Mouse (Mus musculus): ENCODE results near the gene Igsf9b. TPM values are rescaled to one million over a fixed set of nuclear protein-coding genes. Genes with fewer than 3 reads are reported as not detected.

The Igsf9b gene
- 2.5 TPM for polyA plus RNA-seq (2014; fragmentation: Illumina TruSeq; extraction: RNeasy Lipid Tissue Mini Kit (QIAGEN cat#74804); ENCODE audit: low read depth, low replicate concordance)

GRCm38 (mm10) chr9:27298411-27299285, at the start of gene Igsf9b:
TSS of gene Igsf9b (plus strand) at chr9:27299204.

DNA sequence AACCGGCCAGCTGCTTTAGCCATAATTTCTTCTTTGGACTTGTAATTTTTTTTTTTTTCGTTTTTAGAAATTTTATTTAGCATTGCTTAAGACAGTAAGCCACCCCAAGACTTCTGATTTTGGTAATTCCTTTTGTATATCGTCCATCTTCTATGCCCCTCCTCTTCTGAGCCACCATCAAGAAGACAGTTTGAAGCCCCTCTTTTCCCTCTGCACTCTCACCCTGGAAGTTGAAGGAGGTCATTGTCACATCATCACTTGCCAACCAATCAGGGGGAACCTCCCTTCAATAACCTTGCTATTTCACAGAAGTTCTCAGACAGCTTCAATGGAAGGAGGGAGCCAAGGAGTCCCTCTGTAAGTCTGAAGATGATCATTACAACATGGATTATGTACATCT, 97.5 kb downstream of the Igsf9b start, which contains the start of gene Spata19:
TSS of gene Spata19 (plus strand) at position 301 of the 400 bp plus-strand sequence.

Other genes with a start within 250 kb of the Igsf9b start
- gene Jam3, start 143.8 kb upstream of the Igsf9b start, polyA plus RNA-seq (2014; fragmentation: Illumina TruSeq; extraction: RNeasy Lipid Tissue Mini Kit (QIAGEN cat#74804); ENCODE audit: low read depth, low replicate concordance) = 19.1 TPM
- not detected for gene Spata19, start 97.6 kb downstream of the Igsf9b start, polyA plus RNA-seq (2014; fragmentation: Illumina TruSeq; extraction: RNeasy Lipid Tissue Mini Kit (QIAGEN cat#74804); ENCODE audit: low read depth, low replicate concordance)

Data from heart, adult 10 weeks (tissue).